Mouse (Mus musculus) heart, embryonic 14.5 days (tissue): ENCODE measurements around the gene Dnah12. TPM values are rescaled to one million over a fixed set of nuclear protein-coding genes. Genes with fewer than 3 reads are reported as not detected.
"Not testable (repeated sequence)": the region's sequence is repeated elsewhere in the genome, so short reads cannot be mapped to it uniquely, and the experiment has no call there.

Experiments
- ATAC-seq: fragments of 200-750 bp; cut with Nextera tagmentation; 2 replicates; pipeline ENCODE4 v1.8.0; 2017; ENCODE audit warnings: low read depth, moderate TSS enrichment; ENCODE audit not compliant: insufficient number of reproducible peaks, insufficient read depth, low FRiP score
- H3K27ac ChIP-seq, 2 experiments: fragments of 200-500 bp in 1 of 2; fragments of 300-500 bp in 1 of 2; sonication (generic) in 1 of 2; replicated peaks in 1 of 2; 2 replicates each; pipeline ENCODE4 v1.5.1; 2012 to 2014; ENCODE audit warnings: low read depth in 2 of 2, low read length in 2 of 2, control low read depth in 1 of 2, mild to moderate bottlenecking in 1 of 2, mixed read lengths in 1 of 2; ENCODE audit not compliant: control insufficient read depth in 1 of 2, insufficient read depth in 1 of 2
- H3K27me3 ChIP-seq: fragments of 300-500 bp; sonication (generic); 2 replicates; pipeline ENCODE4 v1.6.1; 2014; ENCODE audit warnings: mild to moderate bottlenecking, low read length, control low read depth; ENCODE audit not compliant: control insufficient read depth, insufficient read depth
- H3K36me3 ChIP-seq: fragments of 300-500 bp; sonication (generic); 2 replicates; pipeline ENCODE4 v1.6.1; 2014; ENCODE audit warnings: mild to moderate bottlenecking, control low read depth, low read length, mixed read lengths; ENCODE audit not compliant: control insufficient read depth, insufficient read depth
- H3K4me1 ChIP-seq, 2 experiments: fragments of 200-500 bp in 1 of 2; fragments of 300-500 bp in 1 of 2; sonication (generic) in 1 of 2; 2 replicates each; pipeline ENCODE4 v1.6.1; 2012 to 2014; ENCODE audit warnings: low read length in 2 of 2, control low read depth in 1 of 2, mixed read lengths in 1 of 2; ENCODE audit not compliant: control insufficient read depth in 2 of 2, insufficient read depth in 2 of 2
- H3K4me2 ChIP-seq: fragments of 300-500 bp; sonication (generic); 2 replicates; pipeline ENCODE4 v1.6.1; 2014; ENCODE audit warnings: mild to moderate bottlenecking, low read length
- H3K4me3 ChIP-seq, 2 experiments: fragments of 200-500 bp in 1 of 2; fragments of 300-500 bp in 1 of 2; sonication (generic) in 1 of 2; 2 replicates each; pipeline ENCODE4 v1.5.1; 2012 to 2014; ENCODE audit warnings: low read length in 2 of 2, mild to moderate bottlenecking in 2 of 2, control low read depth in 1 of 2, low read depth in 1 of 2, moderate library complexity in 1 of 2; ENCODE audit not compliant: control insufficient read depth in 1 of 2, insufficient read depth in 1 of 2
- H3K9ac ChIP-seq: fragments of 300-500 bp; sonication (generic); 2 replicates; pipeline ENCODE4 v1.6.1; 2014; ENCODE audit warnings: mild to moderate bottlenecking, low read length
- H3K9me3 ChIP-seq: fragments of 300-500 bp; sonication (generic); 2 replicates; pipeline ENCODE4 v1.6.1; 2016; ENCODE audit warnings: low read length, control low read depth; ENCODE audit not compliant: control insufficient read depth
- WGBS: fragments of 180-500 bp; shearing (Covaris S2); extraction: QIAGEN DNeasy Blood & Tissue Kit; methylation state at CpG from one replicate; pipeline ENCODE4 v1.1.7; 2014; 5-methylcytosine and 5-hydroxymethylcytosine counted together
- polyA plus RNA-seq: library from polyadenylated mRNA; unstranded; fragments of >200 nt; fragmentation: Nextera tagmentation; extraction: Ambion mirVana; gene quantifications from 2 replicates; pipeline ENCODE4 v1.2.1, GENCODE M21; 2014

The Dnah12 gene
- polyA plus RNA-seq, 1 experiment from 2014 or later = 0.03 TPM

DNA sequence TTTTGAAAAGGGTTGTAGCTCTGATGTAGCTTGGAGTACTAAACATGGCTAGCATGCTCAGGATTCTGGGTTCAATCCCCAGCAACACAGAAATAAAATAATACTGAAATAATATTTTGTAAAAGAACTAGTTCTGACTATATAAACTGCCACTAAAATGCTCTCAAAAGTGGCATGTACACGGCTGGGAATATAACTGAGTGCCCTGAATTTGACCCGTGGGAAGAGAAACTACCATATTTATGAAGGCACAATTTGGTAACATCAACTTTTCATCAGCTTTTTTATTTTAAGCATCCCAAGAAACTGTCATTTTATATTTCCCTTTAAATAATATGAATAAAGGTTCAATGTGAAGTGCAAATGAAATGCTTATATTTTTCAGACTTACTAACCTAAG, 29.2 kb upstream of the Dnah12 start:
- Histone ChIP-seq H3K4me3 (no peak overlapping the region), H3K9me3 (no peaks in the 10 kb centered on the region), H3K27ac (no peak overlapping the region), H3K27me3 (no peaks in the 10 kb centered on the region), H3K4me2 (no peak overlapping the region), H3K4me1 (peaks cover 0 to 11% of the 10 kb centered on the region in 2 experiments; a peak in 2 of 4 replicates), H3K36me3 (peaks cover 37% of the 10 kb centered on the region), H3K9ac (no peak overlapping the region)
- 94% methylated on average over 2 of the region's 2 CpGs for WGBS
- no peak for ATAC-seq

DNA sequence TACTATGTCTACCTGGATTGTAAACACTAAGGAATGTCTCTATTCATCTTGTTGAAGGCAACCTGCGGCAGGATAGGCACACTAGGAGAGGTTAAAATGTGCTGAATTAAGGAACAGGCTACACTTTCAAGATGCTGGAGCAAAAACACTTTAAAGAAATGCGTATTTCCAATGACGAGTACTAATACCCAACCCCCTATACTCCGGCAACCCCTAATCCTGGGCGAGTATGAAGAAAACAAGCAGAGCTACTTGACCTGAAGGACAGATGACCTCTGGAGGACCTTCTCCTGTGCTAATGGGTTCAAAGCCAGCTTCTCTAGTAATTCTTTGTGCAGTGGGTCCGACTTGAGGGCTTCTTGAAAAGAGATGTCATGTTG, 25.1 kb upstream of the Dnah12 start:
- ATAC-seq = no peak
- no peaks in the 10 kb centered on the region for H3K27me3 ChIP-seq
- H3K4me2 ChIP-seq = peak overlapping the region; percentile 98
- no peaks in the 10 kb centered on the region for H3K9me3 ChIP-seq
- H3K4me1 ChIP-seq = peaks cover 0 to 16% of the 10 kb centered on the region in 2 experiments; a peak in 2 of 4 replicates
- 13% methylated on average over 6 of the region's 6 CpGs for WGBS
- H3K36me3 ChIP-seq = peaks cover 26% of the 10 kb centered on the region
- peak overlapping the region; percentile 76 to 81 for H3K4me3 ChIP-seq
- peak overlapping the region in 1 of 2 experiments; percentile 86; a peak in 1 of 4 replicates for H3K27ac ChIP-seq
- peak overlapping the region; percentile 92 for H3K9ac ChIP-seq

DNA sequence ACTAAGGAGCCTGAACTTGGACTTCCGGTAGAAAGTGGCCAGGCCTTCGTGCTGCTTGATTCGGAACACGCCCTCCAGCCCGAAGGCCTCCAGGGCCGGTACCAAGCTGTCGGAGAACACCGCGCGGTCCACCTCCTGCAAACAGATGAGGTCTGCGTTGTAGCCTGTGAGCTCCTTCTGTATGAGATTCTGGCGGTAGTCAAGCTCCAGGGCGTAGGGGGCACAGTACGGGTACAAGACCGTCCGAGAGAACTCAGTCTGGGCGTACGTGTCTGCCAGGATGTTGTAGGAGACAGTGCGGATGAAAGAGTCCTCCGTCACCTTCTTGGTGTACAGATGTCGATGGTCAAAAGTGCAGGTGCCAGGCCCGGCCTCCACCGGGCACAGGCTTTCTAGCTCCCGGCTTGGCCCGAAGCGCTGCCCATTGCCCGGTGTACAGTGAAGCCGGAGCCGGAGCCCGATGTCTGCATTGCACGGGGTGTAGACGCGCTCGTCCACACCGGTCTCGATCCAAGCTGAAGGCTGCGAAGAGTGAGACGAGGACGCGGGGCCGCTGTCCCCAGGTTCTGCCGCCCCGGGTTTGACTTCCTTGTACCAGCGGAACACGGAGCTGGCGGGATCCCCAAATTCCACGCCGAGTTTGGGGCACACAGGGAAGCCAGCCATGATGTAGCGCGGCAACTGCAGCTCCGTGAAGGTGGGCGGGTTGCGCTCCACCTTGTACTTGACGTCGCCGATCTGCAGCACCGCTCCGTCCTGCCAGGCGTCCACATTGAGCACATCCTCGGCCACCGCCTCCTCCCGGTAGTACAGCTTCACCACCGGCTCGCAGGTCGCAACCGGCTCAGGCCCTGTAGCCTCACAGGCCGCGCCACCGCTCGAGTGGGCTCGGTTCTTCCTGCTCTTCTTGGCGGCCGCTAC, 24.4 kb upstream of the Dnah12 start:
- Histone ChIP-seq H3K9ac (peak overlapping the region; percentile 92), H3K4me2 (peak overlapping the region; percentile 98), H3K9me3 (no peaks in the 10 kb centered on the region), H3K27ac (peak overlapping the region; percentile 86 to 93), H3K4me3 (peak overlapping the region; percentile 76 to 81), H3K36me3 (peaks cover 23% of the 10 kb centered on the region), H3K4me1 (peaks cover 0 to 16% of the 10 kb centered on the region in 2 experiments; a peak in 2 of 4 replicates), H3K27me3 (no peaks in the 10 kb centered on the region)
- WGBS = under 1% methylated on average over 73 of the region's 73 CpGs
- ATAC-seq = peak; percentile 60

DNA sequence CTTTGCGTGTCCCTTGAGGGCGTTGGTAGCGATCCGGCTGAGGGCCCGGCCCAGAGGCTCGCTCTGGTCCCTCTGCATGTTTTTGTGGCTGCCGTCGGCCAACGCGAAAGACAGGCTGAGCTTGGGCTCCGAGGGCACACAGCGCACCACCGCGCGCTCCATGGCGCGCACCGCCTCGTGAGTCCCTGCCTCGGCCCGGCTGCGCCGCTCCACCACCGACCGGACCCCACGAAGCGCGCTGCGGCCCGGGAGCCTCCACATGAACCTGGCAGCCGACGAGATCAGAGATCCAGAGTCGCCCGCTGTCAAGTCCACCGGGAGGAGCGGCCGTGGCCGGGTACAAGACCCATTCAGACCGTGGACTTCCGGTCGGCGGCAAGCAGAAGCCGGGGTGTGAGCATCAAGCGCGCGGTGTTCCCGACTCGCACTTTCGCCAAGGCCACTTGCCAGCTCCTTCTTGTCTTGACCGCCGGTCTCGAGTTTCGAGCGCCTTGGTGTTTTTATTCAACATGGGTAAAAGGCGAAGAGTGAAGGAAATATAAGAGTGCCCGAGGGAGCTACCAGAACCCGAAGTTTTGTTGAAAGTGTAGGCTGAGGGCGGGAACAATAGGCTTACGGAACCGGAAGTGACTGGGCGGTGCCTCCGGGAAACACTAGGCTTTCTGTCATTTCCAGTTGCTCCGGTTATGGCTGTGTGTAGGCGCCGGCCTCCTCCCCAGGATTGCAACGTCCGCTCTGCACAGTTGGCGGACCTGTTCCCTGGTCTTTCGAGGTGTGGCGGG, 23.6 kb upstream of the Dnah12 start, which contains the start of gene Pde12:
TSS of gene Pde12 (minus strand) at position 592 of the 782 bp plus-strand sequence.
- peaks cover 0 to 16% of the 10 kb centered on the region in 2 experiments; a peak in 2 of 4 replicates for H3K4me1 ChIP-seq
- peak within 1 kb of the TSS; percentile 92 for H3K9ac ChIP-seq
- H3K9me3 ChIP-seq = no peaks in the 10 kb centered on the region
- under 1% methylated on average over 66 of the region's 70 CpGs for WGBS
- ATAC-seq = peak; percentile 84
- no peaks in the 10 kb centered on the region for H3K27me3 ChIP-seq
- peak within 1 kb of the TSS; percentile 86 to 93 for H3K27ac ChIP-seq
- H3K4me2 ChIP-seq = peak within 1 kb of the TSS; percentile 98
- peaks cover 16% of the 10 kb centered on the region for H3K36me3 ChIP-seq
- peak within 1 kb of the TSS; percentile 76 to 81 for H3K4me3 ChIP-seq

DNA sequence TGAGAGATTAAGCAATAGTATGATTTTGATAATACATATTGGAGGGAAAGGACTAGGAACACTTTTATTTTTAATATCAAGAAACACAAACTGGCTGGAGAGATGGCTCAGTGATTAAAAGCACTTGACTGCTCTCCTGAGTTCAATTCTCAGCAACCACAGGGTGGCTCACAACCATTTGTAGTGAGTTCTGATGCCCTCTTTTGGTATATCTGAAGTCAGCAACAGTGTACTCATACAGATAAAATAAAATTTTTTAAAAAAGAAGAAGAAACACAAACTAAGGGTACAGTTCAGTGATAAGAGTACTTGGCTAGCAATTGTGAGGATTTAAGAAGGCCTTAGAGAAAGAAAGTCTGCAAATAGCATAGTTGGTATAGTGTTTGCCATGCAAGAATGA, 22.1 kb upstream of the Dnah12 start:
- Histone ChIP-seq H3K27ac (no peak overlapping the region), H3K36me3 (peaks cover 3% of the 10 kb centered on the region), H3K4me1 (peaks cover 0 to 16% of the 10 kb centered on the region in 2 experiments; a peak in 2 of 4 replicates), H3K27me3 (no peaks in the 10 kb centered on the region), H3K4me3 (no peak overlapping the region), H3K9me3 (no peaks in the 10 kb centered on the region), H3K9ac (no peak overlapping the region), H3K4me2 (no peak overlapping the region)
- ATAC-seq = no peak

DNA sequence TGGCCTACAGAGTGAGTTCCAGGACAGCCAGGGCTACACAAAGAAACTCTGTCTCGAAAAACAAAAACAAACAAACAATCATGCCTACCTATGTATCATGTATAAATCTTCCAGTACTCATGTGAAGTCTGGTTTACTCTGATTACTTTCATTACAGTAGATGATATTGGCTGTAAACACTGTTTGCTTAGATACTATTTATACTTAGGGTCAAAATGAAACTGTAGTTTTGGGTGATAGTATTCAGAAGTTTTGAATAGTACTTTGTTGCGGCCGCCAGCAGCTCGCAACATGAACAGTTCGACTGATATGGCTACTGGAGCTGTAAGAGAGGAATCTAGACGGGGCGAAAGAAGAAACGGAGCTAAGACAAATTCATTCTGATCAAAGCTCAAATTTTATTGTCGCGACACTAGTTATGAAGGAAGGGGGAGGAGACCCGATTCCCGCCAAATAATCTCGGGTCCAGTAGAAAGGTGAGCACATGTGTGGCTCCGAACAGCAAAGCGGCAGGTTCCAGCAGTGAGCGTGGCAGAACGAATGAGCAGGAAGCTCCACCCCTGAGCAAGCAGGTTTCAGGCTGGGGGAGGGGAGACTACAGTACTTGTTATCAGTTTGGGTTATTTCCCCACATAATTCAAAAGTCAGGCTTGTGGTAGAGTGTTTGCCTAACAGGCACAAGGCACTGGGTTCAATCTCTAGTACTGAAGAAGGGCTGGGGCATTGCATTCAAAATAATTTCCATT, 21.0 kb upstream of the Dnah12 start:
- not testable (repeated sequence) for ATAC-seq, H3K9me3 ChIP-seq, H3K36me3 ChIP-seq, H3K27me3 ChIP-seq, H3K4me3 ChIP-seq, H3K27ac ChIP-seq, H3K4me2 ChIP-seq, H3K9ac ChIP-seq
- peaks cover 0 to 11% of the 10 kb centered on the region in 2 experiments; a peak in 2 of 4 replicates for H3K4me1 ChIP-seq
- 59% methylated on average over 17 of the region's 17 CpGs for WGBS
